Comparison of ENCODE assay signal across 13 mouse cellular contexts in genomic region chr12:102678820-102679219, GRCm38 (mm10). TPM values are rescaled to one million over a fixed set of nuclear protein-coding genes. Genes with fewer than 3 reads are reported as not detected.
A peak's percentile ranks its signal among the peaks of the same experiment; 100 is the strongest.
DNase-seq lines count a peak whose midpoint lies in the region; TF ChIP-seq lines count a peak whose summit lies in the region.
"Had no signal": no experiment of that assay in that cellular context is flagged by ENCODE, and none has a peak within 500 bp of the region (broad histone marks: within the 10 kb centered on the region; RNA-seq: fewer than 3 reads in every experiment).

No protein-coding gene starts in this region.

- H3K9me3 ChIP-seq in ES-Bruce4 (replicated peaks; ENCODE audit: control insufficient read depth, insufficient read depth, low read length, poor library complexity, severe bottlenecking), result no peaks in the 10 kb centered on the region
- H3K9me3 ChIP-seq: G1E had no signal

- peak; percentile 76; the same call in 1 of the 2 replicates for TF ChIP-seq EP300 in ES-Bruce4 (IDR thresholded peaks at IDR 0.05; ENCODE audit: insufficient read depth, low read depth, low read length)

- H3K36me3 ChIP-seq in ES-Bruce4 (ENCODE audit: control insufficient read depth, insufficient read depth, low read length, poor library complexity, severe bottlenecking), result peaks cover 14% of the 10 kb centered on the region

- TF ChIP-seq POLR2A in ES-Bruce4 (IDR thresholded peaks at IDR 0.05; ENCODE audit: insufficient read depth, low read length), result no peak

- peak; percentile 68 for DNase-seq in embryo, embryonic 10 days (ENCODE audit: low spot score)
- DNase-seq in embryo, embryonic 9.5 days (ENCODE audit: extremely low spot score), result no peak
- peak; percentile 82 for DNase-seq in layer of hippocampus, adult 9-11 months
- DNase-seq in layer of hippocampus, adult 9-10 months (ENCODE audit: low spot score), result no peak
- DNase-seq in embryo, embryonic 11 days, result peak; percentile 45
- no peak for DNase-seq in urinary bladder, postnatal 25 days (ENCODE audit: low spot score)
- no peak for DNase-seq in kidney, postnatal 4 days
- DNase-seq: cerebellum, postnatal 25 days; heart, adult 11 months; right cerebral cortex, postnatal 25 days had no signal

- no peak overlapping the region for H3K4me3 ChIP-seq in ES-Bruce4 (ENCODE audit: low read depth, low read length)
- H3K4me3 ChIP-seq: myocyte had no signal

- peaks cover 11% of the 10 kb centered on the region for H3K4me1 ChIP-seq in ES-Bruce4 (ENCODE audit: control insufficient read depth, insufficient read depth, low read length)

- H3K27ac ChIP-seq in ES-Bruce4 (ENCODE audit: insufficient read depth, low read length), result no peak overlapping the region

- no peaks in the 10 kb centered on the region for H3K27me3 ChIP-seq in ES-Bruce4 (ENCODE audit: control insufficient read depth, insufficient read depth, low read length, poor library complexity, severe bottlenecking)

- H3K9ac ChIP-seq in ES-Bruce4 (ENCODE audit: low read depth, poor library complexity, severe bottlenecking), result no peak overlapping the region

- no peak for TF ChIP-seq CTCF in ES-Bruce4 (IDR thresholded peaks at IDR 0.05; ENCODE audit: low read depth, low read length)

RNA-seq across cellular contexts. Expression of gene Itpk1, which starts 25.9 kb away (rescaled TPM):
- polyA plus RNA-seq in ES-Bruce4 (2011; ENCODE audit: insufficient read depth, insufficient read length, low read depth, missing spikeins), result 40.4 and 44.0 TPM in 2 replicates

Comparison
In these comparisons a context has a peak if more than half of its experiments do, and no peak if none do; other contexts are left out.
1. DNase-seq: peak in embryo, embryonic 10 days (single experiment), layer of hippocampus, adult 9-11 months (single experiment) and embryo, embryonic 11 days (single experiment); none in embryo, embryonic 9.5 days (single experiment), layer of hippocampus, adult 9-10 months (single experiment), urinary bladder, postnatal 25 days (single experiment) and kidney, postnatal 4 days (0 of 2).